Mouse (Mus musculus): Measurements from ENCODE around the gene Mpc2.

Mpc2 gene

DNA sequence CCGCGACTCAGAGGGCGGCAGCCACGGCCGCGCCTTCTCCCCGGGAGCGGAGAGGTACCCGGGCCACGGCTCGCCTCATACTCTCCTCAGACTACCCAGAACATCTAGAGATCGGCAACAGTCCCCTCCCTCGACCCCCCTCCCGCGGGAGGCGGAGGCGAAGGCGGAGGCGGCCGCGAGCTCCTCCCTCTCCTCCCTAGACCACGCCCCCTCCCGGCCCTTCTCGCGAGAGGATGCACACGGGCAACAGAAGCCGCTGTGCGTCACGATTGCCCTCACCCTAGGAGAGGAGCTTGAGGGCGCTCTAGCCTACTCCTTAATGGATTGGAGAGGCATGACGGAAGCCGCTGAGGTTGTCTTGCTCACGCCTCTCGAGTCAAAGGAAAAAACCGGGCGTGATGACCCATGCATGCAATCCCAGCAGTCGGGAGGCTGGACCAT is at the start of gene Mpc2, which contains the start of gene Dcaf6:
Gene Mpc2 (plus strand): TSS at position 278 of the 441 bp plus-strand sequence.
Gene Dcaf6 (minus strand): TSS at position 116 of the 441 bp plus-strand sequence.
- in situ Hi-C loops (cut with MboI): no loop called here

GRCm38 (mm10) chr1:165421357-165421915 is 39.0 kb upstream of the Mpc2 start:
- in situ Hi-C loops (cut with MboI): no loop called here

- in situ Hi-C loops (cut with MboI): no loop called here
These were observed 34.2 kb upstream of the Mpc2 start for GRCm38 (mm10) chr1:165426254-165426653.

- in situ Hi-C loops (cut with MboI): no loop called here
These were observed 27.6 kb upstream of the Mpc2 start for GRCm38 (mm10) chr1:165432883-165433282.

DNA sequence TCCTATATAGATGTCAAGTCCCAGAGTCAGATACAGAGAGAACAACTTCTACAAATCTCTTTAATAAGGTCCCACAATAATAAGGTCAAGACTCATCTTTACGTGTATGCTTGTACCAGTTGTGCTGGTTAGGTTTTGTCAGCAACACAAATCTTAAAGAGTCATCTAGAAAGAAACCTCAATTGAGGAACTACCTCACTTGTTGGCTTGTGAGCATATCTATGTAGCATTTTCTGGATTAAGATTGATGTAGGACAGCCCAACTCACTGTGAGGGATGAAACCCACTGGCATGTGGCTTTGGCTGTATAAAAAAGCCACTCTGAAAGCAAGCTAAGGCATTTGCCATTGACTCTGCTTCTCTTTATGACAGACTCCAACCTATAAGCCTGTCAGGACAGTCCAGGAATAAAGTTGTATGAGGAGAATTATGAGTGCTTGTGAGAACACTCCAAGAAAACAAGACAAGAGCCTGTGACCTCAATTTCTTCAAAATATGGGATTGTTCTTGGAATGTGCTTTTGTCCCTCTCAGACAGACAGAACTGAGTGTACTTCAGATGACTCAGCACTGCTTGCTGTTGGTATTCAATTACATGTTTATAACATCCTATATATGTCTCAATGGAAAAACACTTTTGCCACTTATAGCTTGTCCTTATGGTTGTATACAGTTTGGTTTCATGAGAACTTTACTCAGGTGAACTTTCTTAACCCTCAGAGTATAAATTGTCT is 22.0 kb upstream of the Mpc2 start:
- in situ Hi-C loops (cut with MboI): no loop called here

DNA sequence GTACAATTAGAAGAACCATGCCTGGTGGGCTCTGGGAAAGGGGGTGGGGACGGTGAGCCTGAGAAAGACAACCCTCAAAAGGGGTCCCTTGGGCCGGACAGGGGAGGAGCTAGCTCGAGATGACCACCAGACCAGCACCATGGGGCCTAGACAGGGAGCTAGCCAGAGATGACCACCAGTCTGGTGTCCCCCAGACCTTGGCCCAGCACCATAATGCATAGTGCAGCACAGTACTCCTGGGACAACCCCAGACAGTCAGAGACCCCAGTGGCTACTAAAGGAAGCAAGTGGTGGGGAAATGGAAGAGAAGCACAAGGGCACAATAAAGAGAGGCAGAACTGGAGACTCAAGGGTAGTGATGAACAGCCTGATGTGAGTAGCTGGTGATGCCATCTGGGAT is 19.6 kb upstream of the Mpc2 start:
- in situ Hi-C loops (cut with MboI): no loop called here

DNA sequence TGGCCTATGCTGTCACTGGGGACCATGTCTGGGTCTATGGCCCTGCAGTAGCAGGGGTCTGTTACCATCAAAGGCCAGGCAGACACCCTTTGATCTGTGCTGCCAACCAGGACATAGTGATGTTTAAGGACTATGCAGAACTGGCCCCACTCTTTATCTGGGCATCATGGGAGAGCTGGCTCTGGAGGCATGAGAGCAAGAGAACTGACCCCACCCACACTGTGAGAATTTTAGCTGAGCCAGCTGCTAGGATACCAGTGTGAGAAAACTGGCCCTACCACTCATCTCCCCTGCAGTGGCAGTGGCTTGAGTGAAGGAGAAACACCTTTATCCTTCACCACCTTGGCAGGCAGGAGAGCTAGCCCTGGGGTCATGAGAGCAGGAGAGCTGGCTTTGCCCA is 19.2 kb upstream of the Mpc2 start:
- in situ Hi-C loops (cut with MboI): no loop called here

DNA sequence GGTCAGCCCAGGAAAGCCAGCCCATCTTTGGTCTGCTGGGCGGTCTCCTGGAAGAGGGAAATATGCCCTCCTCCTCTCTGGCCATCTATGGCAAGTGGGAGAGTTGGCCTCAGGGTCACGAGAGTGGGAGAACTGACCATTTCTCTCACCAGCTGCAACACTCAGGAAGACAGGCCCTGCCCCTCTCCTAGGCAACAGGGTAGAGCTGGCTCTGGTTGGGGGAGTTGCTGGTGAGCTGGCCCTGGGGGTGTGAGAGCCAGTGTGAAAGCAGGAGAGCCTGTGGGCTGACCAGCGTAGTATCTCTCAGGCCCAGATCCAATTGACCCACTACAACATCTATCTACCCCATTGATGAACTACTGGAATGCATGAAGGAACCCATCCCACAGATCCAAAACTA is 18.7 kb upstream of the Mpc2 start:
- in situ Hi-C loops (cut with MboI): no loop called here

DNA sequence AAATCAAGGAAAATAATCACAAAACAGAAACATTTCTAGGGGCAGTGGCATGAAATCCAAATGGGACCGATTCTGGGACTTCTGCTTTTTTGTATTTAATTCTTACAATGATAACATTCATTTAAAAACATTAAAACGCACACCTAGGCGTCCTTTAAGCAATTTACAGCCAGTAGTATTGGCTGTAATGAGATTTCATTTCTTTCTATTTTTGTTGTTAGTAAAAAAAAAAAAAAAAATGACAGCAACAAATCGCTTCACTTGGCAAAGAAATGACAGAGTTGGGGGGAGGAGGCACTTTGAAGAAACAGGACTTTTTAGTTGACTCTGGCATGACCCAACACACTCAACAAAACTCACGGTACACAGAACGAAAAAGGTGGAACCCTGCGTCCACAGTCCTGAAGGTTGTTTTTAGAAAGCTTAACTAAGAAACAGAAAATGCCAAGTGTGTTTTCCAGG is 1.4 kb upstream of the Mpc2 start:
- in situ Hi-C loops (cut with MboI): no loop called here

- in situ Hi-C loops (cut with MboI): no loop called here
These were observed 795 bp upstream of the Mpc2 start for GRCm38 (mm10) chr1:165459503-165460181.

DNA sequence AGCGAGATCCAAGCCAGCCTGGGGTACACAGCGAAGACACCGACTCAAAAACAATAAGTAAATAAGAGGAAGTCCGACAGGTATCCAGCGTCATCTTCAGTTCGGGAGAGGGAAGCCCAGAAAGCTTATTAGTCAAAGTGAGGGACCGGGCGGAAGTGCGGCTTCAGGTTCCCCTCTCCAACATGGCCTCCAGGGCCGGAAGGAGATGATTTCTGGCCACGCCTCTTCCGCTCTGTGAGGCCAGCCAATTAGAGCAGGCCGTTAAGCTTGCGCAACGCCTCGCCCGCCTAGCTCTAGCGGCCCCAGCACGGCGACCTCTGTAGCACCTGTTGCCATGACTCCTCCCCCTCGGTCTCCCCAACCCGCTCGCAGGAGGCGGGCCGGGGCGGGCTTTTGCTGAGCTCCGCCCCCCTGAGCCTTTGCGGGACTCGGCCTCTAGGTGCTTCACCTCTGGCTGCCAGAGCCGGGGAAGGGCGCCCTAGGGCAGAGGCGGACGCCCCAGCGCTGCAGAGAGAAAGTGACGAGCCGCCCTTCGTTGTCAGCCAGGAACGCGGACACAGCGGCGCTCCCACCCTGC is 452 bp downstream of the Mpc2 start:
- in situ Hi-C loops (cut with MboI): no loop called here

- in situ Hi-C loops (cut with MboI): no loop called here
These were observed 1.2 kb downstream of the Mpc2 start for GRCm38 (mm10) chr1:165461681-165462080.

- in situ Hi-C loops (cut with MboI): no loop called here
These were observed 2.4 kb downstream of the Mpc2 start for GRCm38 (mm10) chr1:165462861-165463260.

GRCm38 (mm10) chr1:165464574-165464973 is 4.1 kb downstream of the Mpc2 start:
- in situ Hi-C loops (cut with MboI): no loop called here

DNA sequence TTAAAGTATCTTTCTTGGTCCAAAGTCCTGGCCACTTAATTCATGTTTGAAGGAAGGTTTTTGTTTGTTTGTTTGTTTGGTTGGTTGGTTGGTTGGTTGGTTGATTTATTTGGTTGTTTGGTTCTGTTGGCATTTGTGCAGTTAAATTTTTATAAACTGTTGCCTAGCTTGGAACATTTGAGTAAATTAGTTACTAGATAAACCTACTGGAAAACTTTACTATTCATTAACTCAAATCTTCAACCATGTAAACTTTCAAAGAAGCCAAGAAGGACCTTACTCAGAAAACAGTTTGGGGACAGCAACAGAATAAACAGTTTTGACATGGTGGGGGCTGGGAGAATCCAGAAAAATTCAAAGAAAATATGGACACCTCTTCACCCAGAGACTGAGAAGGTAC is 8.5 kb downstream of the Mpc2 start:
- in situ Hi-C loops (cut with MboI): no loop called here

- in situ Hi-C loops (cut with MboI): no loop called here
These were observed 9.3 kb downstream of the Mpc2 start for GRCm38 (mm10) chr1:165469717-165470116.

GRCm38 (mm10) chr1:165471490-165471889 is 11.1 kb downstream of the Mpc2 start:
- in situ Hi-C loops (cut with MboI): no loop called here

- in situ Hi-C loops (cut with MboI): no loop called here
These were observed 24.3 kb downstream of the Mpc2 start, which contains the start of gene Adcy10 for GRCm38 (mm10) chr1:165484688-165485233. TSS of gene Adcy10 (plus strand) at chr1:165485183.

DNA sequence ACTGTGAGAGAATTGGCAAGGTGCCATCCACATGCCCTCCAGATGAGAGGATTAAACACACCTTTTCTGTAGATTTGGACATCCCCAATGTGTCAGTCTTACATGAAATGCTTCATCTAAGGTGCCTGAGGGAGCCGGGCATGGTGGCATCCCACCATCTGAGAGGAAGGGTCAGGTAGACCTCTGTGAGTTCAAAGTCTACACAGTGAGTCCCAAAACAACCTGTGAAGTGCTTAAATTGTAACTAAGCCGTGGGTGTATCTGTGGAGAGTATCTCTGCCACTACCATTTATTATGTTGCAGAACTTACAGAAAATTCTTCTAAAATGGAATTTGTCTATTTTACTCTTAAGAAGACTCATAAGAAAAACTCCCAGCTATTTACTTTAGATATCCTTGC is 25.7 kb downstream of the Mpc2 start:
- in situ Hi-C loops (cut with MboI): no loop called here

DNA sequence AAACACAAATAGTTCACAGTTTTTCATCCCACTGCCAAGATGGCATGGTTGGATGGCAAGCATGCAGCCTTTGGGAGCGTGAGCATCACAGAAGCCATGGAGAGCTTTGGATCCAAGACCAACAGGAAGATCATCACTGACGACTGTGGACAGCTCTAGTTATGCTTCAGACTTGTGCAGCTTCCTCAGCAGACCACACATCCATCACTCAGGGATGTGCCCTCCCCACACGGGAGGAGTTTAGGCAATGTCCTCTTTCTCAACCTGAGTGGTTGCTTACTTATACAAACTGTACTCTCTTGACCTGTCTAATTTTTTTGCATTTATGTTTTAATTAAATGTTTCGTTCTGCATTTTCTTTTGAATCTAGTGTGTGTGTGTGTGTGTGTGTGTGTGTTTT is 28.8 kb downstream of the Mpc2 start:
- in situ Hi-C loops (cut with MboI): no loop called here

DNA sequence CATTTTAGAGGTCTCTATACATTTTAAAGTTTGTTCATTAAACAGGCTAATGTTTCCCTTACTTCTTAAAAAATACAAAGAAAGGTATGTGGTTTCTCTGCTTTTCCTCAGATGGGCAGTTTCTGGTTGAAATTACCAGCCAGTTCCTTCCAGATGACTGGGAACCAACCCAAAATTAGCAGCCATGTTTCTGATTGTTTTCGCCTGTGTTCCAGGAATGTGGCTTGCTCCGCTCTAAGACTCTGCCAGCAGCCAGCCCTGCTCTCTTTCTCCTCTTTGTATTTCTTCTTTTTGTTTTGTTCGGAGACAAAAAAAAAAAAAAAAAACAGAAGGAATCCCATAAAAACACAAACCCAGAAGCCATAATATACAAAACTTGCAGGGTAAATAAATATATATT is 38.4 kb downstream of the Mpc2 start:
- in situ Hi-C loops (cut with MboI): no loop called here

- in situ Hi-C loops (cut with MboI): no loop called here
These were observed 43.0 kb downstream of the Mpc2 start for GRCm38 (mm10) chr1:165503307-165504024.
